Mouse (Mus musculus) layer of hippocampus, postnatal 10 days (tissue): ENCODE measurements around the gene Il5ra. TPM values are rescaled to one million over a fixed set of nuclear protein-coding genes. Genes with fewer than 3 reads are reported as not detected.

Source experiments
- DNase-seq, 2 experiments: peaks; one replicate each; pipeline ENCODE4 v3.0.0; 2021; ENCODE audit warnings: low spot score in 2 of 2
- total RNA-seq, 2 experiments: library from RNA; stranded (reverse); gene quantifications; 2 replicates each; pipeline ENCODE4 v1.2.3; 2021

Il5ra gene
- total RNA-seq, 2 experiments from 2014 or later: not detected

DNA sequence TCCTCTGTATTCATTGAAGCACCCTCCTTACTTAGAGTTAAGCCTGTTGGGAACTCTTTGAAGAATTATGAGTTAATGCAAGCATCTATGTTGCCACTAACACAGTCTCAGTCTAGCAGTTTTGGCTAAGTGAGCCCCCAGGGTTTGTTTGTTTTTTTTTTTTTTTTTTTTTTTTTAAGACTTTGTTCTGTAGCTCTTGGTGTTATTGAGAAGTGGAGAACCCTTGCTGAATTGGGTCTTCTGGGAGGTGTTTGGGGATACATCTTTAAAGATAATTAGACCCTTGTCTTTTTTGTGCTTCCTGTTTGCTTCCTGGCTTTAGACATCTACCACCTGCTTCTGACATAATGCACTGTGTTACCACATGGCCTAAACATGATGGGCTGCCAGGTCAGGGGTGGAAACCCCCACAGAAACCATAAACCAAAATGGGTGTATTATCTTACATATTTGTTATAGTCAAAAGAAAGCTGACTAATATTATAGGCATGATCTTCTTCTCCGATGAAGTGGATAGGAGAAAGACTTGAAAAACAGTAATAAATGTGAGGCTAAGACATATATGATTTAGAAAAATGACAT lies 8.5 kb downstream of the Il5ra start:
- no peak for DNase-seq

DNA sequence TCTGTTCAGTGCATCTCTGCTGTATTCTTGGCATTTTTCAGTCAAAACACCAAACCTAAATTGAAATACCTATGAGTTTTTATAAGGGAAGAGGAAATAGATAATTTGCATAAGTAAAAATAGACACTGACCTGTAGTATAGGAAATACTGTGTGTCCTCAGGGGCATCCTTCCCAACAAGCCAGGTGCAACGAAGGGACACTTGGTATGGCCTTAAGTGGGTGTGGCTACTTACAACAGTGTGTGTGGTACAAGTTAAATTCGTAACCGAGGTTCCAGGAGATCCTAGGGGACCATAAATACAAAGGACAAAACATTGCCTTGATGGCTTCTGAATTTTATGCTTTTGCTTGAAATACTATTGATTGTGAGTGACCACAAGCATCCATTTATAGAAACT lies 10.6 kb downstream of the Il5ra start:
- no peak for DNase-seq

DNA sequence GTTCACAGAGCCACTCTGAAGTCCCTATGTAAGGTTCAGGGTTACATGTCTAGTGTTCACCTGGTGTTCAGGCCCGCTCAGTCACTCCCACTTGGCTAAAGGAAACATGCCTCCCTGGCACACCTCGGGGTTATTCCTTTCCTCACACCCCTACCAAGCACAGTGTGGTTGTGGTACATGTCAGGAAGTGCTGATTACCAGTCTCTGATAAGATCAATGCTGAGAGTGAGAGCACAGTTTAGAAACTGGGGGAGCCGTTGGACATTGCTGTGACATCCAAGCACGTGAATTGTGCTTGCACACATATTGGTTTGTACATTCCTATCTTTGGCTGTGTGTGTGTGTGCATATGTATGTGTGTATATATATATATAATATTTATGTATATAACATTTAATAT lies 16.3 kb downstream of the Il5ra start:
- DNase-seq: no peak

DNA sequence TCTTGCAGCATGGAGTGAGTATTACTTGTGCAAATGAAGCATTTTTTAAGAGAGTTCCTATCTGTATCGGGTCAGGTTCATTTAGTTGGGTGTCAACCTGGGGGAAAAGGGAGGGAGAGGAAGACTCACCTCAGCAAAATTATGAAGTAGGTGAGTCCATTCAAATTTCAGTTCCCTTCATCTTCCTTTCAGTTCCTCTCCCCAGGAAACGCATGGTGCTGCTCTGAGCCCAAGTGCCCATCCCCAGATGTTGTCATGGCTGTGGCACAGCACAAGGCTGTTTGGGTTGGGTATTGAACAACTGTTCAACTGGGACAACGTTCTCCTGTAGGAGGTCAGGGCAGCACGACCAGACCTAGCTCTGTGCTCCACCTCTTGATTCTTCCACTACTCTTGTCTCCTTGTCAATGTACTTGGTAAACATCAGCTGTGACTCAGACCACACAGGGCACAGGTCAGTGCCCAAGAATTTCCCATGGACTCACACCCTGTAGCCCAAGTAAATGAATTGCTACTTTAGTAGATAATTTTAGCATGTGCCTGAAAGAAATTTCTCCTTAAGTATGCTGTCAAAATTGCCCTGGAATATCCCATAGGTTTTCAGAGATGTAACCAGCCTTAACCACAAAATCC lies 19.0 kb downstream of the Il5ra start:
- DNase-seq: no peak

DNA sequence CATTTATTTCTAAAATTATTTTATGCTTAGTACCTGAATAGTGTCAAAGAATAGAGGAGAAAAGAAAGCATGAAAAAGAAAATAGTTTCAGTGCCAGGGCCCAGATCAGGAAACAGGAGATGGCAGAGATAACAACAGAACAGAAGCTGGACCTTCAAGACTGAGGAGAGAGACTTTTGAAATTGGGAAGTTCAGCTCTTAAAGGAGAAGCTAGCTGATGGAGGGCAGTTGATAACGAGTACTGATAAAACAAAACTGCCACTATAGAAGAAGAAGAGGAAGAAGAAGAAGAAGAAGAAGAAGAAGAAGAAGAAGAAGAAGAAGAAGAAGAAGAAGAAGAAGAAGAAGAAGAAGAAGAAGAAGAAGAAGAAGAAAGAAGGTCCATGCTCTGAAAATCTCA lies 21.1 kb downstream of the Il5ra start:
- DNase-seq: no peak

DNA sequence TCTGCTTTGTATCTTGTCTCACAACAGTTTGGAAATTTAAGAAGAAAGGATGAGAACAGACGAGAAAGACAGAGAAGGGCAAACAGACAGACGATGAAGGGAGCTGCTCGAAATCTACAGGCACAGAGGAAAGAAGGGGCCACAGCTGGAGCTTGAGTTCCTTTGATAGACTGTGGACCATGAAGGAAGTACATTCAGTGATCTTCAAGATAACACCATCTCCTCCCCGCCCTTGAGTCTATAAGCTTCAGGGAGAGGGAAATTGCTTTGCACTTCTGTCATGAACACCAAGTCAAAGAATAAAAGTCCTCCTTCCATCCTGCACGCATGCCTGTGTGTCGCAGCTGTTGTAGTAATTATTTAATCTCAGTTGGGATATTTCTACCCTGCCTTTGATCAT lies 22.8 kb downstream of the Il5ra start:
- no peak for DNase-seq

DNA sequence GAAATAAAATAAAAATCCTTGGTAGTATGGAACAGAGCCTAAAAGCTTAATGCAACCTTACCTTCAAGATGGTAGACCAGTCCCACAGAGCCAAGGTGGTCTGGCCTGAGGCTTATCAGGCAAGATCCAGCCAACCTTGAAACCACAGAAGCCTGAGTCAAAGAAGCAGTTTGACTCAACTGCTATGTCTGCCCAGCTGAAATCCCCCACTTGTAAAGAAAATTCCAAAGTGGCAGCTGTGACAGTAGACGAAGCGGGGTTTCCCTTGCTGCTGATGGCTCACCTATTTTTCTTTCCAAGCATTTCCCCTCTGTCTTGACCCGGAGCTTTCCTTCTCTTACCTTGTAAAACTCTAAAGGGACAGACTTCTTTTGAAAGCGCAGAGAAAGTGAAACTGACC lies 23.2 kb downstream of the Il5ra start:
- DNase-seq: no peak

DNA sequence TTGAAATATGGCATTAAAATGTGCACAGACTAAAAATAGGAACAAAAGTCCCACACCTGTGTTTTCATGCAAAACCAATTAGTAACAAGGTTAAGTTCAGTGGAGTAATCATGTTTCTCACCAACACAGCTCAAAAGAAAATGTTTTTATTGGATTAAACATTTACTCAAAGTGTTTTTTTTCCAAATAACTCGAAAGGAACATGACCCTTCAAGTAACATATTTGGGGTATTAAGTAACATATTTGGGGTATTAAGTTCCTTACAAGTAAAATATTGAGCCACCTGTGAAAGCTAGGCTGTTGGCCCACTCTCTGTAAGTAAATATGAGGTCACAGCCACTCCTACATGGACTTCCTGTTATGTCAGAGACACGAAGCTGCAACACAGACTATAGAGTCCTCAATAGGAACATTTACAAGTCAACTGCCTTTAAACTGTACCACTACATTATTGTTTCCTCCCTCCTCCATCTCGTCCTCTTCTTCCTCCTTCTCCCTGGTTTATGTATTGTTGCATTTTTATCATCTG lies 43.3 kb downstream of the Il5ra start:
- DNase-seq: no peak

DNA sequence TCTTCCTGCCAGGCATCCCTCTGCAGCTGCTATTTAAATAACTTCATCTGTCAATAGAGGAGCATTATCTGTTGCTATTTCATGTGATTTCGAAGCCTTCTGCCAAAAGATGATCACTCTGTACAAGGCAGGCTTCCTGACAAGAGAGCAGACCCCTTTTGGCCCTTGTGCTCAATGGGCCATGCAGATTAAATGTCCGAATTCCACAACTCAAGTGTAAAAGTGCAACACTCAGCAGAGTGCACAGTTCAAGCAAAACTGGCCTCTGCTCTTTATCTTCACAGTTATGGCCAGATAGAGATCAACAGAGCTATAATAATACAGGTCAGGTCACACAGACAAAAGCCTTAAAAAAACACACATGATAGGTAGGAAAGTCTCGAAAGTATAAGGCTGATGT lies 46.9 kb downstream of the Il5ra start:
- DNase-seq: no peak

DNA sequence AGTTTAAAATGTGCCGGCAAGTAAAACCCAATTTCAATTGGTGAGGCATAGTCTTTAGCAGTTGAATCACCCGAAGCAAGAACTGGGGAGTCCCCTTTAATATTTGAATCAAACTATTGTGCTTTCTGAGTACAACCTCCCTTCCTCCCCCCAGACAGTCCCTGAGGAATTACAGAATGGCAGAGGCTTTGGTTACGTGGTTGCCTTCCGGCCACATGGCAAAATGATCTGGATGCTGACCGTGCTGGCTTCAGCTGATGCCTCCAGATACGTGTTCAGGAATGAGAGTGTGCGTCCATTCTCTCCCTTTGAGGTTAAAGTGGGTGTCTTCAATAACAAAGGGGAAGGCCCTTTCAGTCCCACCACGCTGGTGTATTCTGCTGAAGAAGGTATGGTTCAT lies 73.3 kb downstream of the Il5ra start:
- DNase-seq: no peak

DNA sequence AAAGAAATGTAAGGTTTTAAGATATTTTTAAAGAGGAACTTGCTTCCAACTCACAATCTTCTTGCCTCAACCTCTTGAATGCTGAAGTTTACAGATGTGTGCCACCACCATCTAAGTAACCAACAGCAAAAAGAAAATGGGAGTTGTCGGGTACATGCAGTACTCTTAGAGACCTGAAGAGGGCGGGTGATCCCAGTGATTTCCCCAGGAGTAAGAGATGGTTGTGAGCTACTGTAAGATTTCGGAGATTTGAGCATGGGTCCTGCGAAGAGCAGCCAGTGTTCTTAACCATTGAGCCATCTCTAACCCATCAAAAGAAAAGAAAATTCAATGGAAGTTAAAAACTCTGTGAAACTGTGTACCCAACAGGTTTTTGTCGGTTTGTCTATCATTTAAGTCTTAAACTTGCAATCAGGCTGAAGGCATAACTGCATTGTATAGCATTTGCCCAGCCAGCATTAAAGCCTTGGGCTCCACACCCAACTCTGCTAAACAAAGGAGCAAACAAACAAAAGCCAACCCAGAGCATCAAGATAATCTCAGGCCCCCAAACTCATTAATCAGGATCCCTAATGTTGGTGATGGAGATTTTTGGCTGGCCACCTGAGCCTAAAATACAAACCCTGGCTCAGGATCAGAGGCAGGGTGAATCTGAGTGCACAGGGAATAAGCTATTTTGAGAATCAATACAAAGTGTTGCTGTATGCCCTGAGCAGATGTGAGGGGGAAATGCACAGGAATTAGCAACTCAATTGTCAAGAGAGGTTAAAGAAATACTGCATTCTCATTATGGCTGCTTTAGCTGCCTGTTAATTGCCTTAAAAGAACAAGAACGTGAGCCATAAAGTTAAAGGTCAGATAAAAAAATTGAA lies 84.8 kb downstream of the Il5ra start:
- peak; percentile 49 to 60 for DNase-seq

Other genes with a start within 250 kb of the Il5ra start
- 10 to 100 TPM; 51.5 to 62.5 TPM for gene Trnt1, start 20.1 kb upstream of the Il5ra start, total RNA-seq
- 10 to 100 TPM; 61.7 to 80.1 TPM for gene Crbn, start 51.0 kb upstream of the Il5ra start, total RNA-seq